Mouse (Mus musculus) heart, embryonic 10.5 days (tissue): ENCODE data around the gene Nrbp1. TPM values are rescaled to one million over a fixed set of nuclear protein-coding genes. Genes with fewer than 3 reads are reported as not detected.
"Not testable (repeated sequence)": the region's sequence is repeated elsewhere in the genome, so short reads cannot be mapped to it uniquely, and the experiment has no call there.

Source experiments
- DNase-seq: peaks from one replicate; pipeline ENCODE4 v3.0.0-alpha.2; 2017; ENCODE audit warnings: low spot score
- H3K27ac ChIP-seq: fragments of 300-500 bp; sonication (generic); 2 replicates; pipeline ENCODE4 v1.5.1; 2016; ENCODE audit warnings: mild to moderate bottlenecking
- H3K27me3 ChIP-seq: fragments of 300-500 bp; sonication (generic); 2 replicates; pipeline ENCODE4 v1.6.1; 2016; ENCODE audit warnings: mild to moderate bottlenecking; ENCODE audit not compliant: poor library complexity, insufficient read depth, severe bottlenecking
- H3K36me3 ChIP-seq: fragments of 300-500 bp; sonication (generic); 2 replicates; pipeline ENCODE4 v1.6.1; 2016; ENCODE audit warnings: mild to moderate bottlenecking, moderate library complexity
- H3K4me1 ChIP-seq: fragments of 300-500 bp; sonication (generic); 2 replicates; pipeline ENCODE4 v1.6.1; 2016; ENCODE audit warnings: mild to moderate bottlenecking
- H3K4me3 ChIP-seq: fragments of 300-500 bp; sonication (generic); 2 replicates; pipeline ENCODE4 v1.5.1; 2016; ENCODE audit warnings: mild to moderate bottlenecking, moderate library complexity
- H3K9me3 ChIP-seq: fragments of 300-500 bp; sonication (generic); 2 replicates; pipeline ENCODE4 v1.6.1; 2016; ENCODE audit warnings: mild to moderate bottlenecking, moderate library complexity
- WGBS: fragments of 180-500 bp; shearing (Covaris S2); methylation state at CpG from one replicate; pipeline ENCODE4 v1.1.7; 2016; 5-methylcytosine and 5-hydroxymethylcytosine counted together
- polyA plus RNA-seq: library from polyadenylated mRNA; unstranded; fragments of >200 nt; fragmentation: Nextera tagmentation; extraction: Ambion mirVana; gene quantifications from 2 replicates; pipeline ENCODE4 v1.2.1, GENCODE M21; 2016

Gene Nrbp1
- polyA plus RNA-seq, 1 experiment from 2014 or later = 153 TPM

- H3K4me3 ChIP-seq = no peak overlapping the region
- 91% methylated on average over 19 of the region's 19 CpGs for WGBS
- no peaks in the 10 kb centered on the region for H3K27me3 ChIP-seq
- peaks cover 84% of the 10 kb centered on the region for H3K36me3 ChIP-seq
- H3K27ac ChIP-seq = no peak overlapping the region
- DNase-seq = no peak
- H3K9me3 ChIP-seq = peaks cover 5% of the 10 kb centered on the region
- H3K4me1 ChIP-seq = peaks cover 8% of the 10 kb centered on the region; the same call in 1 of the 2 replicates
These were observed 41.3 kb upstream of the Nrbp1 start for GRCm38 (mm10) chr5:31199321-31199892.

GRCm38 (mm10) chr5:31199893-31200292 is 40.8 kb upstream of the Nrbp1 start:
- DNase-seq = no peak

GRCm38 (mm10) chr5:31200327-31200768 is 40.3 kb upstream of the Nrbp1 start:
- WGBS = 89% methylated on average over 27 of the region's 27 CpGs
- Histone ChIP-seq H3K36me3 (peaks cover 84% of the 10 kb centered on the region), H3K27ac (no peak overlapping the region), H3K9me3 (peaks cover 5% of the 10 kb centered on the region), H3K4me1 (peaks cover 8% of the 10 kb centered on the region; the same call in 1 of the 2 replicates), H3K4me3 (0 out of 2 replicates have a peak overlapping the region, but pooled peaks have one; percentile 85), H3K27me3 (no peaks in the 10 kb centered on the region)
- no peak for DNase-seq

More at GRCm38 (mm10) chr5:31199893-31200292, 40.8 kb upstream of the Nrbp1 start:
- Histone ChIP-seq H3K27me3 (no peaks in the 10 kb centered on the region), H3K4me3 (0 out of 2 replicates have a peak overlapping the region, but pooled peaks have one; percentile 85), H3K36me3 (peaks cover 84% of the 10 kb centered on the region), H3K27ac (no peak overlapping the region), H3K9me3 (peaks cover 5% of the 10 kb centered on the region), H3K4me1 (peaks cover 8% of the 10 kb centered on the region; the same call in 1 of the 2 replicates)
- 90% methylated on average over 9 of the region's 9 CpGs for WGBS

- Histone ChIP-seq H3K9me3 (peaks cover 5% of the 10 kb centered on the region), H3K4me1 (peaks cover 8% of the 10 kb centered on the region; the same call in 1 of the 2 replicates), H3K4me3 (peak overlapping the region; percentile 85), H3K27me3 (no peaks in the 10 kb centered on the region), H3K36me3 (peaks cover 84% of the 10 kb centered on the region), H3K27ac (peak overlapping the region; percentile 96)
- WGBS = 22% methylated on average over 13 of the region's 13 CpGs
- no peak for DNase-seq
These were observed 39.5 kb upstream of the Nrbp1 start for GRCm38 (mm10) chr5:31201042-31201741.

- DNase-seq = peak; percentile 100
- H3K27ac ChIP-seq = peak within 1 kb of the TSS; percentile 96
- under 1% methylated on average over 51 of the region's 53 CpGs for WGBS
- peaks cover 5% of the 10 kb centered on the region for H3K9me3 ChIP-seq
- H3K4me3 ChIP-seq = peak within 1 kb of the TSS; percentile 85
- H3K27me3 ChIP-seq = no peaks in the 10 kb centered on the region
- H3K4me1 ChIP-seq = peaks cover 8% of the 10 kb centered on the region; the same call in 1 of the 2 replicates
- H3K36me3 ChIP-seq = peaks cover 83% of the 10 kb centered on the region
These were observed 38.7 kb upstream of the Nrbp1 start, which contains the start of gene Zfp513 for GRCm38 (mm10) chr5:31201742-31202590. Gene Zfp513 (minus strand): TSS chr5:31202303.

- Histone ChIP-seq H3K27me3 (no peaks in the 10 kb centered on the region), H3K36me3 (peaks cover 83% of the 10 kb centered on the region), H3K4me1 (peaks cover 8% of the 10 kb centered on the region; the same call in 1 of the 2 replicates), H3K27ac (peak overlapping the region; percentile 96), H3K9me3 (peaks cover 5% of the 10 kb centered on the region), H3K4me3 (peak overlapping the region; percentile 85)
- 84% methylated on average over 7 of the region's 7 CpGs for WGBS
- no peak for DNase-seq
These were observed 37.7 kb upstream of the Nrbp1 start for GRCm38 (mm10) chr5:31202933-31203332.

GRCm38 (mm10) chr5:31203866-31204265 is 36.8 kb upstream of the Nrbp1 start:
- DNase-seq = no peak
- Histone ChIP-seq H3K27me3 (no peaks in the 10 kb centered on the region), H3K36me3 (peaks cover 76% of the 10 kb centered on the region), H3K9me3 (peaks cover 5% of the 10 kb centered on the region), H3K27ac (no peak overlapping the region), H3K4me1 (peaks cover 8% of the 10 kb centered on the region; the same call in 1 of the 2 replicates), H3K4me3 (no peak overlapping the region)
- 92% methylated on average over 2 of the region's 2 CpGs for WGBS

- Histone ChIP-seq H3K4me1 (peaks cover 8% of the 10 kb centered on the region; the same call in 1 of the 2 replicates), H3K27me3 (no peaks in the 10 kb centered on the region), H3K27ac (no peak overlapping the region), H3K9me3 (peaks cover 5% of the 10 kb centered on the region), H3K36me3 (peaks cover 70% of the 10 kb centered on the region), H3K4me3 (no peak overlapping the region)
- 94% methylated on average over 6 of the region's 6 CpGs for WGBS
- DNase-seq = no peak
These were observed 36.2 kb upstream of the Nrbp1 start for GRCm38 (mm10) chr5:31204421-31204820.

GRCm38 (mm10) chr5:31216554-31216953 is 24.1 kb upstream of the Nrbp1 start:
- not testable (repeated sequence) for H3K27ac ChIP-seq

GRCm38 (mm10) chr5:31218294-31218693 is 22.4 kb upstream of the Nrbp1 start:
- Histone ChIP-seq H3K9me3 (no peaks in the 10 kb centered on the region), H3K36me3 (no peaks in the 10 kb centered on the region), H3K27ac (no peak overlapping the region), H3K4me1 (peaks cover 9% of the 10 kb centered on the region; the same call in 1 of the 2 replicates), H3K27me3 (no peaks in the 10 kb centered on the region), H3K4me3 (peak overlapping the region; percentile 6; the same call in 1 of the 2 replicates)
- 46% methylated on average over 7 of the region's 7 CpGs for WGBS
- DNase-seq = no peak

More at GRCm38 (mm10) chr5:31216554-31216953, 24.1 kb upstream of the Nrbp1 start:
- H3K4me1 ChIP-seq, H3K36me3 ChIP-seq, H3K9me3 ChIP-seq, H3K27me3 ChIP-seq, H3K4me3 ChIP-seq, DNase-seq: not testable (repeated sequence)
- 85% methylated on average over 6 of the region's 6 CpGs for WGBS

- H3K36me3 ChIP-seq = no peaks in the 10 kb centered on the region
- 6% methylated on average over 2 of the region's 2 CpGs for WGBS
- peak overlapping the region; percentile 99 for H3K4me3 ChIP-seq
- H3K27me3 ChIP-seq = no peaks in the 10 kb centered on the region
- H3K9me3 ChIP-seq = no peaks in the 10 kb centered on the region
- peaks cover 9% of the 10 kb centered on the region; the same call in 1 of the 2 replicates for H3K4me1 ChIP-seq
- DNase-seq = no peak
- H3K27ac ChIP-seq = 0 out of 2 replicates have a peak overlapping the region, but pooled peaks have one; percentile 97
These were observed 21.6 kb upstream of the Nrbp1 start for GRCm38 (mm10) chr5:31219070-31219469.

- peak overlapping the region; percentile 97 for H3K27ac ChIP-seq
- H3K4me3 ChIP-seq = peak overlapping the region; percentile 99
- no peaks in the 10 kb centered on the region for H3K9me3 ChIP-seq
- WGBS = 1% methylated on average over 11 of the region's 11 CpGs
- no peaks in the 10 kb centered on the region for H3K27me3 ChIP-seq
- H3K36me3 ChIP-seq = no peaks in the 10 kb centered on the region
- peaks cover 9% of the 10 kb centered on the region; the same call in 1 of the 2 replicates for H3K4me1 ChIP-seq
- no peak for DNase-seq
These were observed 21.2 kb upstream of the Nrbp1 start for GRCm38 (mm10) chr5:31219474-31219873.
